Mouse (Mus musculus): ENCODE data around the gene F2rl3. TPM values are rescaled to one million over a fixed set of nuclear protein-coding genes. Genes with fewer than 3 reads are reported as not detected.

Gene F2rl3
- total RNA-seq (2021) = 3.3 and 3.4 TPM in 2 replicates
- long read RNA-seq, partial matches to known transcripts = 0 of 5 reads
- long read RNA-seq, other reads (novel, unspliced or antisense) = 0 of 5 reads

DNA sequence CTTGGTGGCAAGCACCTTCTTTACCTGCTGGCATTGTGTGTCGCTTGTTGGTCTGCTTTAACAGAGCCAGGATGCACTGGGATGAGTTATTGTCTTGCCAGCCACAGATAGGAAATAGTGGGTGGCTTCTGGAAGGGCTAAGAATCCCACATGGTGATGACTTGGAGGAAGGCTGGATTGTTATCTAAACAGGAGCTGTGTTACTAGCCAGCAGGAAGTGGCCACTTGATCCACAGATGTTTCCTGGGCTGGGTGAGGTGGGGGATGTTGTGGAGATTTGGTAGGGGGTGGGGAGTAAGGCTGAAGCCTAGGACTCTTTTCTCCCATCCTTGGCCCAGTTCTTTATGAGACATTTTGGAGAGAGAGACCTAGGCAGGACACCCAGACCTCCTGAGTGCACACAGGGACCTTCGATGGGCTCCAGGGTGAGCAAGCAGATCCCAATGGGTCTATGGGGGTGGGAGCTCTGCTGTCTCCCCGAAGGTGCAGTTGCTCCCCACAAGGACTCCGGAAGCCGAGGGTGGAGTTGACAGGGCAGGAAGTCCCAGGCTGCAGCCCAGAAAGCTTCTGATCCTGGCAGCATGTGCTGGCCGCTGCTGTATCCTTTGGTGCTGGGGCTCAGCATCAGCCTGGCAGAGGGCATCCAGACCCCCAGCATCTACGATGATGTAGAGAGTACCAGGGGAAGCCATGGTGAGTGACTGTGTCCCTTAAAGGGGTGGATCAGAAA, at the start of gene F2rl3:
Gene F2rl3, plus strand, starts transcription at position 559 of the 730 bp plus-strand sequence.
- no peak for DNase-seq

DNA sequence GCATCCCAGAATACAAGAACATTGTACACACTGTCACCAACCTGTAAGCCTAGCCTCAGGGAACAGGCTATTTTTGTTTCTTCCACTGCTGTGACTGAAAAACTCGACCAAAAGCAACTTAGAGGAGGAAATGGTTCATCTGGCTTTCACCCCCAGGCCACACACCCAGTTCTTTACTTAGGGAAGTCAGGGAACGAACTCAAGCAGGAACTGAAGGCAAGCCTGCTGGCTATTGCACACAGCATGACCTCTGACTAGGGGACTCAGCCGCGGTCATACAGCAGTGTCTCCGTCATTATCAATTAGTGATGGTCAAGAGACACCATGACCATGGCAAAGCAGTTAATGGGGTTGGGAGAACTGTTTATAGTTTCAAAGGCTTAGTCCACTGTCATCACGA, 49.1 kb upstream of the F2rl3 start:
- DNase-seq = no peak

DNA sequence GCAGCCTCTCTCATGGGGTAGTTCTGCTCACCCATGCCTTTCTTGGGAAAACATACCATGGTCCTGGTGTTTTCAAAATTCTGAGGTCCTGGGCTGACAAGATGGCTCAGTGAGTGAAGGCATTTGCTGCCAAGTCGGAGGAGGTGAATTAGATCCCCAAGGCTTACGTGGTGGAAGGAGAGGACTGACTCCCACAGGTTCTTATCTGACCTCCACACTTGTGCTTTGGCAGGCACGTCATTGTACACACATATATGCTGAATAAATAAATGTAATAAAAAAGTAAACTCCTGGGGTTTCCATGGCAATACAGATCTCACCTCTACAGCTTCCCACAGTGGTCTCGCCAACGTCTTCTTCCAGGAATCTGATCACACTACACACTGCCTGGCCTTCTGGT, 45.1 kb upstream of the F2rl3 start:
- DNase-seq = no peak

DNA sequence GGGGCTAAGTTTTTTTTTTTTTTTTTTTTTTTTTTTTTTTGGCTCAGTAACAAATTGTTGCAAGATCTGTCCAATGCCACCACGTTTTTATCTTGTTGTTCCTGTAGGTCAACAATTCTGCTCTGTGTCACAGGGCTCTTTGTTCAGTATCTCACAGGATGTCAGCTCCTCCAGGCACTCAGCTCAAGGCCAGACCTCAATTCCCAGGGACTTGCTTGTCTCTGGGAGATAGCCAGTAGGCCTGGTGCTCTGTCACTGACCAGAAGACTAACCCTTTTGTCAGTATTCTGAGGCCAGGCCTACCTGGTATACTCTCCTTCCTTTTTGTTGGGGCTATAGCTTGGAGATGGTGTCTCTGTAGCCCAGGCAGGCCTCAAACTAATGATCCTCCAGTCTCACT, 41.1 kb upstream of the F2rl3 start:
- peak; percentile 21 for DNase-seq

DNA sequence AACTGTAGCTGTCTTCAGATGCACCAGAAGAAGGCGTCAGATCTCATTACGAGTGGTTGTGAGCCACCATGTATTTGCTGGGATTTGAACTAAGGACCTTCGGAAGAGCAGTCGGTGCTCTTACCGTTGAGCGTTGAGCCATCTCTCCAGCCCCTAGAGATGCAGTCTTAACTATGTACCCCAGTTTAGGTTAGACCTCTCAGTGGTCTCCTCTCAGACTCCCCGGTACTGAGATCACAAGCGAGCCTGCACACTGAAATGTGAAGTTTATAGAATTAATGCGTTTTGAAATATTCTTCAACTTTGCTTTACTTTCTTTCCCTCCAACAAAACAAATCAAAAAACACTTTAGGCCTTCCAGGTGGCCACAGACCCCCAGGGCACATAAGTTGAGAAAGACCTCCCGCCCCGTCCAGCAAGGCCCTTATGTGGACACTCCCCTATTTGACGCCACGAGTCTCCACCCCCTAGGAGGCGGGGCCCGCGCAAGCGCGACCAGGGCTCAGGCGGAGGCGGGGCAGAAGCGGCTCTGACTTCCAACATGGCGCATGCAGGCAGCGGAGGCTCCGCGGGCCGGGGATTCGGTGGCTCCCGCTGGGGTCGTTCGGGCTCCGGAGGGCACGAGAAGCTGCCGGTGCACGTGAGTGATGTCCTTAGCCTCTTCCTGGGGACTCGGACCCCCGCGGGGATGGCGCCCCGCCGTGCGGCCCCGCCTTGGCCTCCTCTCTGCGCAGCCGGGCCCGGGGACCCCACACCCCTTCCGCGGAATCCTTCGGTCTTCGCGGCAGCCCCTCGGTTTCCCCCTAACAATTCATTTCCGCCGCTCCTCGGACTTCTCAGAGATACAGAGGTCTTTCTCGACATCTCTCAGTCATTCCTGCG, 38.7 kb upstream of the F2rl3 start, which contains the start of gene Sin3b:
Gene Sin3b, plus strand, starts transcription at position 517 of the 882 bp plus-strand sequence.
- DNase-seq = peak; percentile 97

DNA sequence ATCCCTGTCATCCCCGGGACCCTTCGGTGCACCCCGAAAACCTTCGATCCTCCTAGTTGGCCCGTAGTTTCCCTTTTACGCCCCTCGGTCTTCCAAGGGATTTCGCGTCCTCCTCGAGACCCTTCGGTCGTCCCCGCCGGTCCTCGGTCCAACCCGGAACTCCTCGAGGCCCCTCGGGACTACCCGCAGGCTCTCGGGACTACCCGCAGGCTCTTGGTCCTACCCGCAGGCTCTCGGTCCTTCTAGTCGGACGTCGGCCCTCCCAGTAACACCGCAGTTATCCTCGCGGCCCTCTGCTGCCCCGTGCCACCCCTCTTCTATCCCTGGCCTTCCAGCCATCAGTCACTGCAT, 38.1 kb upstream of the F2rl3 start:
- peak; percentile 34 for DNase-seq

DNA sequence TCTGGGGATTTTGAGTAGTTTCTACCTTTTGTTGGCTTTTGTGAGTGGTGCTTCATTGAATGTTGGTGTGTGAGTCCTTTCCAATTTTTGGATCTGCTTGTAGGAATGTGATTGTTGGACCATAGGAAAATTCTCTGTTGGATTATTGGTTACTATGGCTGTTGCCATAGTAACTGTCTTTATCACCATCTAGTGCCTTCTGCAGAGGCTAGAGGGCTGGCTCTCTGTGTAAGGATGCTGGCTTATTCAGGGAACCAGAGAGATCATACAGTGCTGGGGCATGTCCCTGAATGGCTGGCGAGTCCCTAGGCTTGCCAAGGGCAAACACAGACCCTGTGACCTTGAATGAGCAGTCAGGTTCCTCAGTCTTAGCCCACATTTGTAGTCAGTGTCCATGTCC, 33.0 kb upstream of the F2rl3 start:
- DNase-seq = no peak

DNA sequence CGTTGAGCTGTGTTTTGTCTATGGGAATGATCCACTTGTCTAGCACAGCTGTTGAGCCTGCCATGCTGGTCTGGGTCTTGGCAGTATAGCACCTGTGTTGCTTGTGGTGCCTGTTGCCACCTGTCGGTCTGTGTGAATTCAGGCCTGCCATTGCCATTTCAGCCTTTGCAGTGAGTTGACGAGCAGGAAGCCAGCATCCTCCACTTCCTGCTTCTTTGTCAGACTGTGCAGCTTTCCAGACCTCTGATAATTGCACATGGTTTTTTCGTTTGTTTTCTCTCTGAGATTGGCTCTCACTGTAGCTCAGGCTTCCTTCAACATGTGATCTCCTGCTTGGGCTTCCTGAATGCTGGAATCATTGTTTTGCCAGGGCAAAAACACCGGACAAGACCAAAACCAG, 26.7 kb upstream of the F2rl3 start:
- no peak for DNase-seq

DNA sequence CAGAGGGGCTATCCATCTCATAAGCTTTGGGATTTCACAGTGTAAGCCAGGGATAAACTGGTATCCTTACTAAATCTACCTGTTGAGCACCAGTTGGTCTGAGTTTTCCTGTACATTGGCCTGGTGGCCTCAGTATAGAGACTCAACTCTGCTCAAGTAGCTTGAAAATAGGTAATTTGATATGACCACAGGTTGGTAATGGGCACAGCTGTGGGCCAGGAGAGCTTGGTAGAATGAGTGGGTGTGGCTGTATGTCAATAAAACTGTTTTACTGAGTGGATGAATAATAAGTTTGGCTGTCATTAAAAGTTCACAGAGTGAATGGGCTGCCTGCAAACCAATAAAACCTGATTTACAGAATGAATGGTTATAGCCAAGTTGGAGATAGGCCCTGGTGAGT, 24.8 kb upstream of the F2rl3 start:
- no peak for DNase-seq

DNA sequence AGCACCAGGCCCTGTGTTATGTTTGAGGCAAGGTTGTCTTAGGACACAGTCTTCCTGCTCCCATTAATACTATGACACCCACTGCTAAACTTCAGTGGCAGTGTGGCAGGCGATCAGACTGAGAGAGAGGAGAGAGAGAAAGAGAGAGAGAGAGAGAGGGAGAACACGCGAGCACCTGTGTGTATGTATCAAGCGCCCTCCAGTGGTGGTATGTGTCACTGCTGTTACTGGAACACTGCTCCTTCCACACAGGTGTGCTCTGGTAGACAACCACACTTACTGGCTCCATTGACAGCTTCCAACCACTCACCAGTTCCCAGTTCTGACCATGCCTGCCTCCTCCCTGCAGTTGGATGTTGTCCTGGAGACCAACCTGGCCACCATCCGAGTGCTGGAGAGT, 15.6 kb upstream of the F2rl3 start:
- peak; percentile 41 for DNase-seq

DNA sequence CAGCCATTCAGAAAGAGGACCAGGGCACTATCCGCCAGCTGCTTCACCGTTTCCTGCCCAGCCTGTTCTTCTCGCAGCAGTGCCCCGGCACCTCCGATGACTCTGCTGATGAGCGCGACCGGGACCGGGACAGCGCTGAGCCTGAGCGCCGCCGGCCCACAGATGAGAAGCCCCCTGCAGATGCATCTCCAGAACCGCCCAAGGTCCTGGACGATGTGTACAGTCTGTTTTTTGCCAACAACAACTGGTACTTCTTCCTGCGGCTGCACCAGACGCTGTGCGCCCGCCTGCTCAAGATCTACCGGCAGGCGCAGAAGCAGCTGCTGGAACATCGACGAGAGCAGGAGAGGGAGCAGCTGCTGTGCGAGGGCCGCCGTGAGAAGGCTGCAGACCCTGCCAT, 11.8 kb upstream of the F2rl3 start:
- no peak for DNase-seq

DNA sequence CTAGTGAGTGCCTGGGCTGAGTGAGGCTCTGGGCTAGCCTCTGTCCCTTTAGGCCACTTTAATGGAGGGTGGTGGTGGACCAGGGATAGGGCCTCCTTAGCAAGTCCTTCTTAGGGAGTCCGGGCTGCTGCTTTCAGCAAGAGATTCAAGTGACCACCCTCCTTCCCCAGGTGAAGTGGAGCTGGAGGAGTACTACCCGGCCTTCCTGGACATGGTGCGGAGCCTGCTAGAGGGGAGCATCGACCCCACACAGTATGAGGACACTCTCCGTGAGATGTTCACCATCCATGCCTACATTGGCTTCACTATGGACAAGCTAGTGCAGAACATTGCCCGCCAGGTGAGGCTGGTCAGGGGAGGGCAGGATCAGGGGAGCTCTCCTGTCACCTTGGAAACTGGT, 11.4 kb upstream of the F2rl3 start:
- DNase-seq = no peak

DNA sequence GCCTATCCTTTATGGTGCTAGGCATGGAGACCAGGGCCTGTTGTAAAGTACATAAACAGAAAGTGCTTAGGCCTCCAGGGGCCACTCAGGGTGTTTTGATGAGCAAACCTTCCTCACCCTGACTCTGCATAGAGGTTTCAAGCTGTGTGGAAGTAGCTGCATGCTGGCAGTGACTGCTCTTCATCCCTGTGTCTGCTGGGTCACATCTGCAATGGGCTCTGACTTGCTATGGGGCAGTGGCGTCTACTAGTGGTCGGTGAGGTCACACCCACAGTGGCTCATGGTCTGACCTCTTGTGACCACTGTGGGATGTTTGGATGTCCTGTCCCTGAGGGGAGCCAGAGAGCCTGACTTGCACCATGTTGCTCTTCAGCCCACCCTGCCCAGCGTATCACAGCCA, 10.6 kb upstream of the F2rl3 start:
- no peak for DNase-seq

DNA sequence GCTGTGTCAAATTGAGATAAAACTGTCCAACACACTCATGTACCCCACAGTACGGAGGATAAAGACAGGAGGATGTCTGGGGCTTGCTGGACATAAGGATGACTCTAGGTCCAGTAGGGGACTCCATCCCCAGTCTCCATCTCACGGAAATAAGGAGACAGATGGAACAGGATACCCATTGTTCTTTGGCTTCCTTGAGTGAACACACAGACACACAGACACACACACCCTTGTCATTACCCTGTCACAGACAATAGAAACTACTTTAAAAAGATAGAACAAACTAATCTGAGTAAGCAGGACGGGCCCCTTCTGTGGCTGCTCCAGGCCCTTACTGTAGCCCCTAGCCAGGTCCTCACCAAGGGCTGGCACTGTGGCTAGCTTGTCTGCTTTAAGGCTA, 9.4 kb upstream of the F2rl3 start:
- no peak for DNase-seq

DNA sequence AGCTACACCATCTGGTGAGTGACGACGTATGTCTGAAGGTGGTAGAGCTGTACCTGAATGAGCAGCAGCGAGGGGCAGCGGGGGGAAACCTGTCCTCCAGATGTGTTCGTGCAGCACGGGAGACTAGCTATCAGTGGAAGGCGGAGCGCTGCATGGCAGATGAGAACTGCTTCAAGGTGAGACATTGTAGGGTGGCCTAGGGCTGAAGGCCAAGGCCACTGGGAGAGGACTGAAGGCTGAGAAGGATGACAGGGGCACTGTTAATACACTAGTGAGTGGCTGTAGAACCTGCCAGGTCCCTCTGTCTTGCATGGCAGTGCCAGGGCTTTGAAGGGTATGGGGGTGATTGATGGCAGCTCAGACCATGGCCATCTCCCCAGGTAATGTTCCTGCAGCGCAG, 8.5 kb upstream of the F2rl3 start:
- no peak for DNase-seq

DNA sequence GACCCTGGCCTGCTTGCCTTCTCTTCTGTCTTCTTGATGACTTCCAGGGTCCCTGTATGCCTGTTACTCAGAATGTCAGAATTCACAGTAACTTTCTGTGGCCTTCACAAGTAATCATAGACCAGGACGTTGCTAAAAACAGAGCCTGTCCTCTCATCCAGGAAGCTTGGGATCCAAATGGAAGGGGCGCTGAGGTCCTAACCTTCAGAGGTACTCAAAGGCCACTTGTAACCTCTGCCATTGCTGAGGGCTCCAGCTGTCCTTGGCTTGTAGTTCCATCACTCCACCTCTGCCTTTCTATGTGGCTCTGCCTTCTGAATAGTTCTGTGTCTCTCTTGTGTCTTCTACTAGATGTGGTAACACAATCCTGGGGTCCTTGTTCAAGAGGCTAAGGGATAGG, 7.9 kb upstream of the F2rl3 start:
- DNase-seq = no peak

DNA sequence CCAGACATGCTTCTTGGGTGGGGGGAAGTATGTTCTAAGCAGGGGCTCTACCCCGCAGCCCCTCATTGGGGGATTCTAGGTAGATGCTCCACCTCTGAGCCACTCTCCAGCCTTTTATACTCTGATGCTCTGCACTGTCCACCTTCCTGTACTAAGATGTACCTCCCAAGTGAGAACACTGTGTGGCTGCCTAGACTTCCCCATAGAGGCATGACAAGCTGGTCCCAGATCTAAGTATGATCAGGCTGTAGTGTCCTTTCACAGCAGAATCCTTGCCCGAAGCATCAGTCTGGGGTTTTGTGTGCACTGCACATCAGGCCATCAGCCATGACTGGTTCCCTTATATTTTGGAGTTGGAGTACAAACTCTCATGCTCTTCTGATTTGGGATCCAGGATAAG, 5.6 kb upstream of the F2rl3 start:
- no peak for DNase-seq

DNA sequence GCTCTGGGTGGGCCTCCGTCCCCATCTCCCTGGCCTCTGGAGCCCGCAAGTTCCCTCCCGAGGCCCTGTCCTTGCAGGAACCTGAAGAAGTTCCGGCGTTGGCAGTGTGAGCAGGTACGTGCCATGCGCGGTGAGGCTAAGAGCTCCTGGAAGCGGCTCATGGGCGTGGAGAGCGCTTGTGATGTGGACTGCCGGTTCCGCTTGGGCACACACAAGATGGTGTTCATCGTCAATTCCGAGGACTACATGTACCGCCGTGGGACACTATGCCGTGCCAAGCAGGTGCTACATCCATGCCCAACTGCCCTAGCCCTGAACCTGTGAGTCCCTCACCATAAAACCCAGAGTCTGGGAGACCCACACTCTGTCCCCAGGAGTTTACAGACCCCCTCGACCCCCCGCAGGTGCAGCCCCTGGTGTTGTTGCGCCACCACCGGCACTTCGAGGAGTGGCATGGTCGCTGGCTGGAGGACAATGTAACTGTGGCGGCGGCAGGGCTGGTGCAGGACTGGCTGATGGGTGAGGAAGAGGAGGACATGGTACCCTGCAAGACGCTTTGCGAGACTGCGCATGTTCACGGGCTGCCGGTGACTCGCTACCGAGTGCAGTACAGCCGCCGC, 4.8 kb upstream of the F2rl3 start:
- no peak for DNase-seq

DNA sequence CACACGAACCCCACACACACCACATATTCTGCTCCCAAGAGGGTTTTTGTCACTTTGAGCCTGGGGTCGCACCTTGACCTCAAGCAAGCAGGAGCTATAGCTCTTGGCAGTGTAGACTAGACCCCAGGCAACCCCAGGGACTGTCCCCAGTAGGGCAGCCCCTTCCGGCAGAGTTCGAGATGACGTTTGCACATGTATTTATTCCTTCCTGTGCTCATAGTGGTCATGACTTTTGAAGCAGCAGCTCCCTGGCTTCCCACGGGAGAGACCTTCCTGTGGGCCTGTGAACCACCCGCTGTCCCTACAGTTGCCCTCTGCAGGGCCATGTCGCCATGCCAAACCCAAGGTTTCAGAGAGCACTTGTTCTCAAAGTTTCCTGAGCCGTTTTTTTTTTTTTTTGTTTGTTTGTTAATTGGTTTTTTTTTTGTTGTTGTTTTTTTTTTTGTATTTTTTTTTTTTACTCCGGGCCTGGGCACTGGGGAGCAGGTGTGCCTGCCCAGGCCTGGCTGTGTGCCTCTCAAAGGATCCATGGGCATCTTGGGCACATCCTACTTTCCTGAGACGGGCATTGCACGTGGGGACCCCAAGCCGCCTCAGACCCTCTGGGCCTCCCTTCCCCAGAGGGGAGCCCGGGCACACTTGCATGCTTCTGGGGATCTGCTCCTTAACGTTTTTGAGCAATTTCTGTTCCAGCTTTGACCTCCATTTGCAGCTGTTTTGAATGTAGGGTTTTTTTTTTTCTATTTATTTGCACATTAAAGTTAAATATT, 4.1 kb upstream of the F2rl3 start:
- no peak for DNase-seq

DNA sequence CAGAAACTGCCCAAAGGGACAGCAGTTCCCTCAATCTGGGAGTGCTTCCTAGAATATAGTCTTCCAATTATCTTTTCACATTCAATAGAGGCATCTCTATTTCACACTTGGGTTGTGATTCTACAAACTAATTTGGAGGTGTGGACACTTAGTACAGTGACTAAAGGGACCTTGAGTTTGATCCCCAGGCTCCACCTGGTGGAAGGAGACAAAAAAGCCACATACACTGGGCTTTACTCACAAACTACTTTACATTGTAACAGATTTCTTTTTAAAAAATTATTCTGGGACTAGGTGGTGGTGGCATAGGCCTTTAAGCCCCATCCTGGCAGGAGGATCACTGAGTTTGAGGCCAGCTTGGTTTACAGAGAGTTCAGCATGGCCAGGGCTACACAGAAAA, 3.4 kb upstream of the F2rl3 start:
- no peak for DNase-seq

DNA sequence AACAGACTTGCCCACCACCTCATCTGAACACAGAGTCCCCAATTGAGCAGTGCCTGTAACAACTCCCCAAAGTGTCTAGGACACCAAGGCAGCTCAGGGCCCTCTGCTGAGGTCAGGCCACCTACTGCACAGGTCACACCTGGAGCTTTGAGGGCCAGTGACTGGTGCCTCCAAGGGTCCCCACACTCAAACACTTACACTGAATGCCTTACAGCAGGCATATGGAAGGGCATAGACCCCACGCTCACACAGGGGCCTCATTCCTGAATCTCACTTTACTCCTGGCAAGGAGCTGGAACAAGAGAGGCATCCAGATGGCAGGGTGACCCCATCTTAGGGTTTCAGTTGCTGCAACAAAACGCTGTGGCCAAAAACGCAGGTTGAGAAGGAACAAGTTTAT, 1.5 kb upstream of the F2rl3 start:
- DNase-seq = no peak

DNA sequence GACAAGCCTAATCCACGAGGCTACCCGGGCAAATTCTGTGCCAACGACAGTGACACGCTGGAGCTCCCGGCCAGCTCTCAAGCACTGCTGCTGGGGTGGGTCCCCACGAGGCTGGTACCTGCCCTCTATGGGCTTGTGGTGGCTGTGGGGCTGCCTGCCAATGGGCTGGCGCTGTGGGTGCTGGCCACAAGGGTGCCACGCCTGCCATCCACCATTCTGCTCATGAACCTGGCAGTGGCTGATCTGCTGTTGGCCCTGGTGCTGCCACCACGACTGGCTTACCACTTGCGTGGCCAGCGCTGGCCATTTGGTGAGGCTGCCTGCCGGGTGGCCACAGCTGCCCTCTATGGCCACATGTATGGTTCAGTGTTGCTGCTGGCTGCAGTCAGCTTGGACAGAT, 626 bp downstream of the F2rl3 start:
- no peak for DNase-seq
